Mouse (Mus musculus): ENCODE results near the gene Ethe1. TPM values are rescaled to one million over a fixed set of nuclear protein-coding genes. Genes with fewer than 3 reads are reported as not detected.

Gene Ethe1
- total and polyA plus RNA-seq, 2 experiments from 2014 or later = 31.3 to 32.2 TPM

DNA sequence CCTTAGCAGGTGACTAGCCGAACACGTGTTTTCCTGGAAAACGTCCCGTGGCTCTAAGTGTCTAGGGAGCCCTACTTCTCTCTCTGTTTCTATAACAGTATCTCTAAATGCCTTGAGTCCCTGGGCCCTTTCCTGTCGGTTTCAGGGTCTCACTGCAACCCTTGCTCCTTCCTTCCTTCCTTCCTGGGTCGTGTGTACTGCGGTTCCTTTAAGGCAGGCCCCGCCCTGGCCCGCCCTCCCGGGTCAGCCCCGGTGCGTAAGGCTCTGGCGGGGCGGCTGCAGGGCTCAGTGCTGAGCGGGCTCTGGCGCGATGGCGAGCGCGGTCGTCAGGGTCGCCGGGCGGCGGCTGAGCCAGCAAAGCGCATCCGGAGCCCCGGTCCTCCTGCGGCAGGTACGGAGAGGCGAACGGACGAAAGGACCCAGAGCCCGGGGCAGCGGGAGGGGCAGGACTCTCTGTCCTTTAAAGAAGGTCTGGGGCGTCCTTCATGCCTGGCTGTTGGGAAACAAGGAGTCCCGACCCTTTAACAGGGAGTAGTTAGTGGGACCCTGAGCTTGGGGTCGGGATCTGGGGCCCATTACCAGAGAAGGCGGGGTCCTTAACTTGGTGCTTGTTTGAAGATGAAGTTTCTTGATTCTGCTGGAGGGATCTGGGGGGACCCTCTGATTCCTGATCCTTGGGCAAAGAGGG lies 6.4 kb downstream of the Ethe1 start:
- TF ChIP-seq CTCF (IDR thresholded peaks at IDR 0.05) = no peak
- peak overlapping the region; percentile 74 for H3K4me2 ChIP-seq (ENCODE audit: low read depth, low read length, poor library complexity, severe bottlenecking)
- ATAC-seq (ENCODE audit: low FRiP score) (peak; percentile 80), DNase-seq (ENCODE audit: low spot score) (peak; percentile 55)
- H3K4me1 ChIP-seq (ENCODE audit: insufficient read depth, low read length) = peaks cover 18% of the 10 kb centered on the region; the same call in 1 of the 2 replicates
- WGBS = 3% methylated on average over 39 of the region's 39 CpGs
- peak overlapping the region; percentile 72 for H3K4me3 ChIP-seq (ENCODE audit: low read depth, low read length)
- H3K27me3 ChIP-seq (ENCODE audit: insufficient read depth, low read length) = no peaks in the 10 kb centered on the region
- H3K9ac ChIP-seq (replicated peaks; ENCODE audit: low read length, poor library complexity, severe bottlenecking) = peak overlapping the region; percentile 65
- no peaks in the 10 kb centered on the region for H3K36me3 ChIP-seq (ENCODE audit: insufficient read depth, low read length)
- H3K27ac ChIP-seq (ENCODE audit: low read depth, low read length) = no peak overlapping the region
- no peaks in the 10 kb centered on the region for H3K9me3 ChIP-seq (ENCODE audit: low read length)

DNA sequence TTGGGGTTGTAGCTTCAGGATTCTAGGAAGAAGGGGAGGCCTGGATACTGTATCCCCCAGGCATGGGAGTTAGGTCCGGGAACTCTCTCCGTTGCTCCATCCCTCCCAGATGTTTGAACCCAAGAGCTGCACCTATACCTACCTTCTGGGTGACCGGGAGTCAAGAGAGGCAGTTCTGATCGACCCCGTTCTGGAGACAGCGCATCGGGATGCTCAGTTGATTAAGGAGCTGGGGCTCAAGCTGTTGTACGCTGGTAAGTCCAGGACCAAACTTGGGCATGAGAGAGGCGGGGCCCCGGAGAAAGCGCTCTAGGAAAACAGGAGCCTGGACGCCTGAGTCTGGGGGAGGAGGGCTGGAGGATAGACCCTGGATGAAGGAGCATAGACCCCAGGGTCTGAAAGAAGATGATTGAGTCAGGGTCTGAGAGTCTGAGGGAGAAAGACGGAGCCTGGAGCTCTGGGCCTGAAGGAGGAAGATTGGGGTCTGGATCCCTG lies 7.0 kb downstream of the Ethe1 start:
- H3K9me3 ChIP-seq (ENCODE audit: low read length) = no peaks in the 10 kb centered on the region
- no peak overlapping the region for H3K27ac ChIP-seq (ENCODE audit: low read depth, low read length)
- H3K9ac ChIP-seq (replicated peaks; ENCODE audit: low read length, poor library complexity, severe bottlenecking) = peak overlapping the region; percentile 65
- no peak for TF ChIP-seq CTCF (IDR thresholded peaks at IDR 0.05)
- peak overlapping the region; percentile 72 for H3K4me3 ChIP-seq (ENCODE audit: low read depth, low read length)
- ATAC-seq (ENCODE audit: low FRiP score) (no peak), DNase-seq (ENCODE audit: low spot score) (no peak)
- peak overlapping the region; percentile 74 for H3K4me2 ChIP-seq (ENCODE audit: low read depth, low read length, poor library complexity, severe bottlenecking)
- 4% methylated on average over 13 of the region's 13 CpGs for WGBS
- H3K27me3 ChIP-seq (ENCODE audit: insufficient read depth, low read length) = no peaks in the 10 kb centered on the region
- peaks cover 18% of the 10 kb centered on the region; the same call in 1 of the 2 replicates for H3K4me1 ChIP-seq (ENCODE audit: insufficient read depth, low read length)
- no peaks in the 10 kb centered on the region for H3K36me3 ChIP-seq (ENCODE audit: insufficient read depth, low read length)

DNA sequence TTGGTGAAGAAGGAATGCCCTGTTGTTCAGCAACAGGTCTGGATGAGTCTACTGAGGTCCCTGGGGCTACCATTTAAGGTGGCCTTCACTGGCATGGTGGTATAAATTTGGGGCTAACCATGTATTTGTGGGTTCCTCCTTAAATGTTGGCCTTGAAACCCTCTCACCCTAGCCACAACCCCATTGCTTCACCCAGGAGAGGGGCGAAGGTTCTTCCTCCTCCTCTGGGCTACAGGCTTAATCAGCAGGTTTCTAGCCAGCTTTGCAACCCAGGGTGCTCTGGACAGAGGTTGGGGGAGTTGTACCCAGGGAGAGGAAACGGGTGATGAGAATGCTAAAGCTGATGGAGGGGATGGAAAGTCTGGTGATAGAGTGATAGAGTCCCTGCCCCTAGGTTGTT lies 8.1 kb downstream of the Ethe1 start:
- WGBS = 84% methylated on average over 2 of the region's 2 CpGs
- DNase-seq (ENCODE audit: low spot score) = no peak
- Histone ChIP-seq H3K9ac (replicated peaks; ENCODE audit: low read length, poor library complexity, severe bottlenecking) (no peak overlapping the region), H3K4me2 (ENCODE audit: low read depth, low read length, poor library complexity, severe bottlenecking) (no peak overlapping the region), H3K9me3 (ENCODE audit: low read length) (no peaks in the 10 kb centered on the region), H3K4me3 (ENCODE audit: low read depth, low read length) (no peak overlapping the region), H3K4me1 (ENCODE audit: insufficient read depth, low read length) (peaks cover 18% of the 10 kb centered on the region; the same call in 1 of the 2 replicates), H3K27ac (ENCODE audit: low read depth, low read length) (no peak overlapping the region), H3K27me3 (ENCODE audit: insufficient read depth, low read length) (no peaks in the 10 kb centered on the region), H3K36me3 (ENCODE audit: insufficient read depth, low read length) (no peaks in the 10 kb centered on the region)
- no peak for ATAC-seq (ENCODE audit: low FRiP score)
- TF ChIP-seq CTCF (IDR thresholded peaks at IDR 0.05) = no peak

- DNase-seq (ENCODE audit: low spot score) (no peak), ATAC-seq (ENCODE audit: low FRiP score) (no peak)
- H3K9ac ChIP-seq (replicated peaks; ENCODE audit: low read length, poor library complexity, severe bottlenecking) = no peak overlapping the region
- H3K36me3 ChIP-seq (ENCODE audit: insufficient read depth, low read length) = no peaks in the 10 kb centered on the region
- no peak overlapping the region for H3K27ac ChIP-seq (ENCODE audit: low read depth, low read length)
- H3K4me1 ChIP-seq (ENCODE audit: insufficient read depth, low read length) = peaks cover 18% of the 10 kb centered on the region; the same call in 1 of the 2 replicates
- no peaks in the 10 kb centered on the region for H3K27me3 ChIP-seq (ENCODE audit: insufficient read depth, low read length)
- 80% methylated on average over 4 of the region's 4 CpGs for WGBS
- no peaks in the 10 kb centered on the region for H3K9me3 ChIP-seq (ENCODE audit: low read length)
- H3K4me2 ChIP-seq (ENCODE audit: low read depth, low read length, poor library complexity, severe bottlenecking) = no peak overlapping the region
- no peak overlapping the region for H3K4me3 ChIP-seq (ENCODE audit: low read depth, low read length)
- no peak for TF ChIP-seq CTCF (IDR thresholded peaks at IDR 0.05)
These were observed 10.8 kb downstream of the Ethe1 start for GRCm38 (mm10) chr7:24598121-24598520.

DNA sequence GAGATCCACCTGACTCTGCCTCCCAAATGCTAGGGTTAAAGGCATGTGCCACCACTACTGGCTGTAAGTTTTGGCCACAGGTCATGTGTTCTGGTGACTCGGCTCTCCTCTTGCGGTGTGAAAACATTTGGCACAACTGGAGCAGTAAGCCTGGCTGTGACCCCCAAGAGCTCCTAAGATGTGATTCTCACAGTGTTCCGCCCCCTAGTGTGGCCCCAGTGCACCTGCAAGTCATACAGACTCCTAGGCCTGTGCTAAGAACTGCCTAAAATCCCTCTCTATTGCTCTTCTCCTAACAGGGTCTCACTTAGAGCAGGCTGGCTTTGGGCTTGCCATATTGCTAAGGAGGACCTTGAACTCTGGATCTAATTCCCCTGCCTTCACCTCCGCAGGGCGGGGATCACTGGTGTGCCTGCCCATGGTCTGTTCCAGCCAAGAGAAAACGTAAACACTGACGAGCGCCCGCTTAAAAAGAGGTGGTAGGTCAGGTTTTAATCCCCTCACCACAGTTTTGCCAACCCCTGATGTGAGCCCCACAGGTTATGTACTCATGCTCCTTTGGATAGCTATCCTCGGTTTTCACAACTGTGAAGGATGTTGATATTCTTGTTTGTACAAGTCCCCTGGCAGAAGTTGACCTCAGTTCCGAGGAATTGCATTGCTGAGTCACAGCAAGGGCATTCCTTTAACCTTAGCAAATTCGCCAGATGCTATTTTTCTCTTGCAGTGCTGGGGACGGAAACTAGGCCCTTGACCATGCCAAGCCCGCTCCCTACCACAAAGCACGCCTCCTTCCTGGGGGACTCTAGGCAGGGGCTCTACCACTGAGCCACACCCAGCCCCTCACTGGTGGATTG lies 12.1 kb downstream of the Ethe1 start:
- H3K4me3 ChIP-seq (ENCODE audit: low read depth, low read length) = no peak overlapping the region
- no peak overlapping the region for H3K4me2 ChIP-seq (ENCODE audit: low read depth, low read length, poor library complexity, severe bottlenecking)
- peaks cover 8% of the 10 kb centered on the region; the same call in 1 of the 2 replicates for H3K4me1 ChIP-seq (ENCODE audit: insufficient read depth, low read length)
- no peaks in the 10 kb centered on the region for H3K36me3 ChIP-seq (ENCODE audit: insufficient read depth, low read length)
- H3K27me3 ChIP-seq (ENCODE audit: insufficient read depth, low read length) = no peaks in the 10 kb centered on the region
- no peaks in the 10 kb centered on the region for H3K9me3 ChIP-seq (ENCODE audit: low read length)
- TF ChIP-seq CTCF (IDR thresholded peaks at IDR 0.05) = peak; percentile 18
- no peak overlapping the region for H3K9ac ChIP-seq (replicated peaks; ENCODE audit: low read length, poor library complexity, severe bottlenecking)
- no peak for ATAC-seq (ENCODE audit: low FRiP score)
- H3K27ac ChIP-seq (ENCODE audit: low read depth, low read length) = no peak overlapping the region
- no peak for DNase-seq (ENCODE audit: low spot score)
- WGBS = 78% methylated on average over 15 of the region's 15 CpGs

Measured in midbrain, postnatal 0 days (tissue).